Mouse (Mus musculus) G1E (cell line): ENCODE results near the gene Diaph3.

Experiments
- CTCF ChIP-seq: IDR thresholded peaks from 2 replicates; pipeline ENCODE4 v1.5.1; 2012; ENCODE audit warnings: low read depth, low read length, inconsistent platforms, mixed read lengths
- GATA1 ChIP-seq: IDR thresholded peaks from 2 replicates; pipeline ENCODE4 v1.6.1; 2012; ENCODE audit warnings: borderline replicate concordance, low read length, inconsistent platforms, mixed read lengths
- TAL1 ChIP-seq: conservative IDR thresholded peaks from 2 replicates; pipeline ENCODE4 v1.6.1; 2012; ENCODE audit warnings: low read depth, low read length, inconsistent platforms, mixed read lengths

DNA sequence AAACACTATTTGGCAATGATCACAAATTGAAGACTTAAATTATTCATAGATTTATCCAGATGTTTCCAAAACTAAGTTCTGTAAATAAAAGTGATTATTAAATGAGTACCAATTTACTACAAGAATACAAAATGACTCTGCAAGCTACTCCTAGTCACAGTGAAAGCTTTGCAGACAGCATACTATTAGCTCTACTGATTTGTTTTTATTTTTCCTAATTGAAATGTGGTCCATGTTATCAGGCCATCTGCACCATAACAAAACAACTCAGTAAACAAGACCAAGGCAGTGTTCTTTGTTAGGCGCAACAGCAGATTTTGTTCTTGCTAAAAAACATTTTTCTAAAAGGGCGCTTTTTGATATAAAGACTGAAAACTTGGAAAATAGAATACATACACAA, 84.9 kb downstream of the Diaph3 start:
- TF ChIP-seq GATA1 (no peak), CTCF (no peak), TAL1 (no peak)
